Mouse (Mus musculus): ENCODE data around the gene H2-D1. TPM values are rescaled to one million over a fixed set of nuclear protein-coding genes. Genes with fewer than 3 reads are reported as not detected.
"Not testable (repeated sequence)": the region's sequence is repeated elsewhere in the genome, so short reads cannot be mapped to it uniquely, and the experiment has no call there.

The H2-D1 gene
- polyA plus RNA-seq, 1 experiment from 2014 or later = 21.5 TPM

DNA sequence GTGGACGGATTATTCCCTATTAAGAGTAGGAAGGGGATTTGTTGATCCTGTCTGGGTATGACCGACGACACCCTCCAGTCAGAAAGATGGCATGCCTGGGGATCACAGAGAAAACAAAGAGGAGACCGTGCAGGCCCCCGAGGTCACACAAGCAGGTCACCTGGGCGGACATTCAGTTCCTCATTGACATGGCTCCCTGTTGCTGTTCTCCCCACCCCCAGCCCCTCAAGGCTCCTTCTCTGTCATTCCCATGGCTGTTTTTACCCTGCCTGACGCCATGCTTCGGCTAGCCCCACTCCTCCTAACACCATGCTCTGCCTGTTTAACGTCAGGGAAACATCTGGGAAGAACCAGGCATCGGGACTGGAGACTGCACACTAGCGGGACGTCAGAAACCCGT, 879 bp upstream of the H2-D1 start:
- Histone ChIP-seq H3K4me1 (no peaks in the 10 kb centered on the region; the same call in 1 of the 2 replicates), H3K9ac (no peak overlapping the region), H3K4me2 (replicated peaks) (no peak overlapping the region), H3K36me3 (no peaks in the 10 kb centered on the region), H3K27ac (no peak overlapping the region), H3K9me3 (no peaks in the 10 kb centered on the region), H3K4me3 (no peak overlapping the region), H3K27me3 (peaks cover 50% of the 10 kb centered on the region)
- WGBS = 69% methylated on average over 13 of the region's 13 CpGs
- no peak for ATAC-seq (ENCODE audit: insufficient number of reproducible peaks, insufficient read depth, low FRiP score, low TSS enrichment)

DNA sequence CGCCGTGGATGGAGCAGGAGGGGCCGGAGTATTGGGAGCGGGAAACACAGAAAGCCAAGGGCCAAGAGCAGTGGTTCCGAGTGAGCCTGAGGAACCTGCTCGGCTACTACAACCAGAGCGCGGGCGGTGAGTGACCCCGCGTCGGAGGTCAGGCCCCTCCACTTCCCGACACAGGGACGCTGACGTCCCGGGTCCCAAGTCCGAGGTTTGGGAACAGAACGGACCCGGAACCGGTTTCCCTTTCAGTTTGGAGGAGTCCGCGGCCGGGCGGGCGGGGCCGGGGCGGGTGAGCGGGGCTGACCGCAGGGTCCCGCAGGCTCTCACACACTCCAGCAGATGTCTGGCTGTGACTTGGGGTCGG, 973 bp downstream of the H2-D1 start:
- H3K36me3 ChIP-seq = no peaks in the 10 kb centered on the region
- no peaks in the 10 kb centered on the region for H3K9me3 ChIP-seq
- ATAC-seq (ENCODE audit: insufficient number of reproducible peaks, insufficient read depth, low FRiP score, low TSS enrichment) = 0 out of 2 replicates have a peak, but pooled peaks have one; percentile 32
- peaks cover 50% of the 10 kb centered on the region for H3K27me3 ChIP-seq
- no peaks in the 10 kb centered on the region; the same call in 1 of the 2 replicates for H3K4me1 ChIP-seq
- 1% methylated on average over 31 of the region's 31 CpGs for WGBS
- peak overlapping the region; percentile 61 for H3K4me3 ChIP-seq
- peak overlapping the region; percentile 99 for H3K4me2 ChIP-seq (replicated peaks)
- H3K27ac ChIP-seq = no peak overlapping the region
- H3K9ac ChIP-seq = peak overlapping the region; percentile 59

DNA sequence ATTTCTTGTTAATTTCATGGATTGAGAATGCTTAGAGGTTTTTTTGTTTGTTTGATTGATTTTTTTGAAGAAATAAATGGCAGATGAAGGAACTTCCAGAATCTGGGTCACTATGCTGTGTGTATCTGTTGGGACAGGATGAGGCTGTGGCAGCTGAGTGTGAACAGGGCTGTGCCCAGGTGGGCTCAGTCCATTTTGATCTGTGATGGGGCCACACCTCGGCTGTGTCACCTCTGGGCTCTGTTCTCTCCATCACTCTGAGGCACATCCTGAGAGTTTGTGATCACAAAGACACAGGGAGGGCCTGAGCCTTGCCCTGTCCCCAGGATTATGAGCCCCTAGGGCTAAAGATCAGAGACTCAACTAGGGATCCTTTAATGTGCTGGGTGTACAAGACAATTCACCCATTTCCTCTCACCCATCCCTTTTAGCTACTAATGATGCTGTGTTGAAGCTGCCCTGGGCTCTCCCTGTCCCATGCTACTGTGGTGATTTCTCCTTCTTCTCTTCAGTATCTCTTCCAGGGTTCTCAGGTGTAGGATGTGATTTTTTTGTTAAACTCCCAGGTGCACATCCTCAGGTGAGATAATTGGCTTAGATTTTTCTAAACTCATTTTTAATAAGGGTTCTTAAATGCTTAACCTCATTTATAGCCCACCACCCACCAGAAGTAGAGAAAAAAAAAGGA, 5.0 kb downstream of the H2-D1 start:
- no peak overlapping the region for H3K9ac ChIP-seq
- no peak for ATAC-seq (ENCODE audit: insufficient number of reproducible peaks, insufficient read depth, low FRiP score, low TSS enrichment)
- H3K36me3 ChIP-seq = no peaks in the 10 kb centered on the region
- H3K4me1 ChIP-seq = no peaks in the 10 kb centered on the region; the same call in 1 of the 2 replicates
- H3K27ac ChIP-seq = no peak overlapping the region
- WGBS = 55% methylated on average over 1 of the region's 1 CpGs
- no peaks in the 10 kb centered on the region for H3K9me3 ChIP-seq
- H3K4me3 ChIP-seq = no peak overlapping the region
- H3K27me3 ChIP-seq = peaks cover 30% of the 10 kb centered on the region
- H3K4me2 ChIP-seq (replicated peaks) = no peak overlapping the region

DNA sequence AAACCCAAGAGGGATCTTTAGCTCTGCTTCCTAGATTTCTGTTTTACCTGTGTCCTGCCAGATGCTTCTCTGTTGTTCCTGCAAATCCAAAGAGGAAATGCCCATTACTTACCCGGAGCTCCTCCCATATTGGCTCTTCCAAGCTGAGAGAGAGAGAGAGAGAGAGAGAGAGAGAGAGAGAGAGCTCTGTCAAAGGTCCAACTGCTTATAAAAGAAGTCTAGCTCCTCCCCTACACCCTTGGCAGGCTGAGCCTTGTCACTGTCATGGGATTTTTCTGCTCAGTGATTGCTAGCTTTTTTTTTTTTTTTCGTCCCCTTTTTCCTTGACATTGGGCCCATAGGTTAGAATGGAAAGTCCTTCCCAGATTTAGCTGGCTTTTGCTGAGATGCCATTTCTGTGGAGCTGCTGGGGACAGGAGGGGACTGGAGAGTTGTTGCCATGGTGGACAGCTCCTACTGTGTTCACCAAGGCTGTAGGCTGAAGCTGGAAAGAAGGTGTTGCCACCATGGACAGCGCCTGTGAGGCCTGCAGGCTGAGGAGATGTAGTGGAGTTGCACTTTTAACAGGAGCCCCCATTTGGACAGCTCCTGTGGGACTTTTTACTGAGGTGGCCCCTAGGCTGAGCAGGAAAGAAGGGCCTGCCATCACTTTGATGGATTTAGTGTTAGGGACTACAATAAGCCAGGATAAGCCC, 7.3 kb downstream of the H2-D1 start:
- no peak for ATAC-seq (ENCODE audit: insufficient number of reproducible peaks, insufficient read depth, low FRiP score, low TSS enrichment)
- H3K9me3 ChIP-seq = no peaks in the 10 kb centered on the region
- peaks cover 9% of the 10 kb centered on the region; the same call in 1 of the 2 replicates for H3K27me3 ChIP-seq
- H3K4me1 ChIP-seq = no peaks in the 10 kb centered on the region
- WGBS = 30% methylated on average over 3 of the region's 3 CpGs
- H3K27ac ChIP-seq = no peak overlapping the region
- H3K9ac ChIP-seq = no peak overlapping the region
- no peaks in the 10 kb centered on the region for H3K36me3 ChIP-seq
- no peak overlapping the region for H3K4me2 ChIP-seq (replicated peaks)
- H3K4me3 ChIP-seq = no peak overlapping the region

DNA sequence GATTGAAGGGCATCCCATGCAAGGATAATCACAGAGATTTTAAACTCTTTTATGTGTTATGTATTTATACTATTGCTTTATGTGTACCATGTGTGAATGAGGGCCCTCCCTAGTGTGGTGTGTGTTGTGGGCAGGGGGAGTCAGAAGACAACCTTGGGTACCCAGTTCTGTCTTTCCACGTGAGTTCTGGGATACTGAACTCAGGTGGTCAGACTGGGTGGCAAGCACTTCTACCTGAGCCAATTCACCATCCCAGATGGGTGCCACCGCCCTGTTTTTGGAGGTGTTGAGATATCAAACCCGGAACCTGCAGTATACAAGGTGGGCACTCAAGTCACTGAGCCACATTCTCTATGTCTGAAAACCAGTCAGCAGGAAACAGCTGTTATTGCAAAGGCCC, 9.7 kb downstream of the H2-D1 start:
- ATAC-seq (ENCODE audit: insufficient number of reproducible peaks, insufficient read depth, low FRiP score, low TSS enrichment) = no peak
- no peak overlapping the region for H3K27ac ChIP-seq
- H3K4me1 ChIP-seq = no peaks in the 10 kb centered on the region
- no peak overlapping the region for H3K9ac ChIP-seq
- no peak overlapping the region for H3K4me3 ChIP-seq
- no peaks in the 10 kb centered on the region for H3K36me3 ChIP-seq
- WGBS = 76% methylated on average over 3 of the region's 3 CpGs
- H3K4me2 ChIP-seq (replicated peaks) = no peak overlapping the region
- H3K9me3 ChIP-seq = no peaks in the 10 kb centered on the region
- peaks cover 17% of the 10 kb centered on the region for H3K27me3 ChIP-seq

DNA sequence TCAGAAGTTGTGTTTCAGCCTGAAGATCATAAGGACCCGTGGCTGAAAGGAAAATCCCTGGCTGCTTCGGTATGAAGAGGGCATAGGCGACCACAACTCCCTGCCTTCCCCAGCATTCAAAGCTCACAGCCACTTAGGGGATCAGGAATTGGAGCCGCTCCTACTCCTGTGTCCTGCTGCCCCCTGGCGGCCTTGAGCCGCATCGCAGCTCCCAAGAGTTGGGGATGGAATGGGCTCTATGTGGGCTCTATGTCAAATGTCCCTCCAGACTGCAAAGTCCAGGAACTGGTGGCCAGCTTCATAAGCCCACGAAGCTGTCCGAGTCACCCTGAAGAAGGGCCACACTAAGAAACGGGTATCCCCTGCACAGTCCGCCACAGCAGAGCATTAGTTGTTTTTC, 12.2 kb downstream of the H2-D1 start:
- no peak overlapping the region for H3K4me2 ChIP-seq (replicated peaks)
- H3K9me3 ChIP-seq = no peaks in the 10 kb centered on the region
- H3K36me3 ChIP-seq = no peaks in the 10 kb centered on the region
- H3K27ac ChIP-seq = no peak overlapping the region
- H3K27me3 ChIP-seq = peaks cover 17% of the 10 kb centered on the region
- H3K4me1 ChIP-seq = no peaks in the 10 kb centered on the region
- H3K9ac ChIP-seq = no peak overlapping the region
- no peak overlapping the region for H3K4me3 ChIP-seq
- ATAC-seq (ENCODE audit: insufficient number of reproducible peaks, insufficient read depth, low FRiP score, low TSS enrichment) = no peak
- WGBS = 5% methylated on average over 11 of the region's 11 CpGs

DNA sequence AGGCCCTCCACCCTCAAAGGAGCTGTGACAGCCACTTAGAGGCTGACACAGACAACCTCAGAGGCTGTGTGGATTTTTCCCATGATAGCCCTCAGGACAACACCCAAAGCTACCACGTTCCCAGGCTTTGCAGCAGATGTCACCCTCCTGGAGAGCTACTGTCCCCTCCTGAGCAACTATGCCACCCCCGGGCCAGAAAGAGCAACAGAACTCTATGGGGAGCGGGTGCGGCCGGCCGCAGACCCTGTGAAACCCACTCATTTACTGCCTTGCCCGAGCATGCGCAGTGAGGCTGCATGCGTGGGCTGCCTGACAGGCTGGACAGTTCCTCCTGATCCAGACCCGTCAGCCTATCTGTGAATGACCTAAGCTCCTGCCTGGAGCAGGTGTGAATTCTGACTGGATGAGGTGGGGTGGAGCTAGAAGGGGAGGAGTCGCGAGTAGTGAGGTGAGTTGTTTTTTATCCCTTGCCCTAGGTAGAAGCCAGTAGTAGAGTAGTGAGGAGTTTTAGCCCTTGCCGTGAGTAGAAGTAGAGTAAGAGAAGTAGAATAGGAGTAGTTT, 13.9 kb downstream of the H2-D1 start:
- no peaks in the 10 kb centered on the region for H3K4me1 ChIP-seq
- no peak overlapping the region for H3K4me2 ChIP-seq (replicated peaks)
- no peak for ATAC-seq (ENCODE audit: insufficient number of reproducible peaks, insufficient read depth, low FRiP score, low TSS enrichment)
- no peak overlapping the region for H3K4me3 ChIP-seq
- 26% methylated on average over 13 of the region's 13 CpGs for WGBS
- peaks cover 17% of the 10 kb centered on the region for H3K27me3 ChIP-seq
- H3K9me3 ChIP-seq = no peaks in the 10 kb centered on the region
- H3K36me3 ChIP-seq = no peaks in the 10 kb centered on the region
- H3K27ac ChIP-seq = no peak overlapping the region
- no peak overlapping the region for H3K9ac ChIP-seq

DNA sequence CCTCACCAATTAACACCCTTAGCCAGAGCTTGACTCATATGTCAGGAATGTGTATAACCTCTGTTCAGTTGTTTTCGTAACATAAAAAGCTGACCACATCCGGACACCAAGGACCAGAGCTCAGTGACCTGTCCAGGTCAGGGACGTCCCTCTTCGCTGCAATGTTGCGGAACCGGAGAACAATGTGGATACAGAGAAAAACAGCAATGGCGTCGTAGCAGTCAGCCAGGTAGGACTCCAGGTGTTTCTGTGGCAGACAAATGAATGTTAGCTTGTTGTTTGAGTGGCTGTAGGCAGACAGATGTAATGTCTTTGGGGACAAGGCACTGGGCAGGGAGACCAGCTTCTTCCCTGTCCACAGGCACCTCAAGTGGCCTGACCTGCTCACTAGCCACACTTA, 15.5 kb downstream of the H2-D1 start:
- 81% methylated on average over 8 of the region's 8 CpGs for WGBS
- Histone ChIP-seq H3K9me3 (no peaks in the 10 kb centered on the region), H3K27ac (no peak overlapping the region), H3K4me3 (no peak overlapping the region), H3K9ac (no peak overlapping the region), H3K36me3 (no peaks in the 10 kb centered on the region), H3K4me2 (replicated peaks) (no peak overlapping the region), H3K27me3 (peaks cover 17% of the 10 kb centered on the region), H3K4me1 (no peaks in the 10 kb centered on the region)
- ATAC-seq (ENCODE audit: insufficient number of reproducible peaks, insufficient read depth, low FRiP score, low TSS enrichment) = no peak

DNA sequence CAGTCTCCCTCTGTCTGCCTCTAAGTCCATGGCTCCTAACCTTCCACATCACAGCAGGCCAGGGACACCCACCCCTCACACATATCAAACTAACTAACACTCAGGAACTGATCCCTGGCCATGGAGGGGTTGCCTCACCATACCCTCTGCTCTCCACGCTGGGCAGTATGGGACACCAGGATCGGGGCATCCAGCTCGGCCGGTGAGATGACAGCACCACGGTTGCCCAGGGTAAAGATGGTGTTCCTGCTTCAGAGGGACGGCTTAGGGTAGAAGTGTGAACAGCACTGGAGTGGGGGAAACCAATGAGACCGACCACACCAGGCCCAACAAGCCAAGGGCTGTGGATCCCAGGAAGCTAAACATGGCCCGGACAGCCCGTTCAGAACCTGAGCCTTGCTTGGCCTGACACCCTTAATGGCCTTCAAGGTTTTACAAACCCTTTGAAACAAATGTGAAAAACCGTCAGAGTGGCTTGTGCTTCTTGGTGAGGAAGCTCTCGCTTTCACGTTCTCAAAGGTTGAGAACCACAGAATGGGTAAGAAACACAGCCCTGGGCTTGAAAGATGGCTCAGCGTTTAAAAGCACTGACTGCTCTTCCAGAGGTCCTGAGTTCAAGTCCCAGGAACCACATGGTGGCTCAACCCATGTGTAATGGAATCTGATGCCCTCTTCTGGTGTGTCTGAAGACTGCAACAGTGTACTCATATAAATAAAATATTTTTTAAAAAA, 16.6 kb downstream of the H2-D1 start:
- Histone ChIP-seq H3K27me3 (peaks cover 17% of the 10 kb centered on the region), H3K4me2 (replicated peaks) (no peak overlapping the region), H3K27ac (no peak overlapping the region), H3K4me1 (no peaks in the 10 kb centered on the region), H3K4me3 (no peak overlapping the region), H3K9ac (no peak overlapping the region), H3K9me3 (no peaks in the 10 kb centered on the region), H3K36me3 (no peaks in the 10 kb centered on the region)
- ATAC-seq (ENCODE audit: insufficient number of reproducible peaks, insufficient read depth, low FRiP score, low TSS enrichment) = no peak
- WGBS = 84% methylated on average over 13 of the region's 13 CpGs

DNA sequence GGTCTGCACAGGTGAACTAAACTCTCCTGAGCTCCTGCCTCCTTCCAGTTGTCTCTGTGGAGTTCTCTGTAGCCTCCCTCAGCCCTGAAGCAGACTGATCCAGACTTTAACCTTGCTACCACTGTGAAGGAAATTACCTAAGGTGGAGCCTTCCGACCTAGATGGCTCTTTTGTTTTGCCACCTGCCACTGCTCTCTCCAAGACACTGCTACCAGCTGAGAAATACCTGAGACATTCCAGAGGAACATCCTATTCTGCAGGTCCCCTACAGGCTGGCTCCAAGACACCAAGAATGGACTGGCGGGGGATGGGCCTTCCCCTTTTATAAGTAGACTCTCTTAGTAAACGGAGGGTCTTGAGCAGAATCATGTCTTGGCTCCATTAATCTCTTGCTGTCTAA, 17.7 kb downstream of the H2-D1 start:
- 78% methylated on average over 3 of the region's 3 CpGs for WGBS
- Histone ChIP-seq H3K4me1 (no peaks in the 10 kb centered on the region), H3K9me3 (no peaks in the 10 kb centered on the region), H3K27ac (no peak overlapping the region), H3K27me3 (peaks cover 15% of the 10 kb centered on the region), H3K4me2 (replicated peaks) (no peak overlapping the region), H3K4me3 (no peak overlapping the region), H3K36me3 (no peaks in the 10 kb centered on the region), H3K9ac (no peak overlapping the region)
- ATAC-seq (ENCODE audit: insufficient number of reproducible peaks, insufficient read depth, low FRiP score, low TSS enrichment) = no peak

DNA sequence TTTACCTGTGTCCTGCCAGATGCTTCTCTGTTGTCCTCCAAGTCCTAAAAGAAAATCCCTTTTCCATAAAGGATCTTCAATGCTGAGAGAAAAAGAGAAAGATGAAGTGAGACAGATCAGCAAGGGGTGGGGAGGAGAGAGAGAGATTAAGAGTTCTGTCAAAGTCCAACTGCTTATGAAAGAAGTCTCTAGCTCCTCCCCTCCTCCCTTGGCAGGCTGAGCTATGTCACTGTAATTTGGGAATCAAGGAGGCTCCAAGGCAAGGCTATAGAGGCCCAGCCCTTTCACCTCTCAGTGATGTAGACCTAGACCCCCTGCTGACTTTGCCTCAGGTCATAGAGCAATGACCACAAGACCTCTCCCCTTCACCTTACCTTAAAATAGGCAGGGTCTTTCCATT, 22.9 kb downstream of the H2-D1 start:
- ATAC-seq (ENCODE audit: insufficient number of reproducible peaks, insufficient read depth, low FRiP score, low TSS enrichment) = no peak
- Histone ChIP-seq H3K9me3 (no peaks in the 10 kb centered on the region), H3K27me3 (no peaks in the 10 kb centered on the region), H3K4me1 (no peaks in the 10 kb centered on the region), H3K4me2 (replicated peaks) (no peak overlapping the region), H3K9ac (no peak overlapping the region), H3K36me3 (no peaks in the 10 kb centered on the region), H3K4me3 (no peak overlapping the region), H3K27ac (no peak overlapping the region)

DNA sequence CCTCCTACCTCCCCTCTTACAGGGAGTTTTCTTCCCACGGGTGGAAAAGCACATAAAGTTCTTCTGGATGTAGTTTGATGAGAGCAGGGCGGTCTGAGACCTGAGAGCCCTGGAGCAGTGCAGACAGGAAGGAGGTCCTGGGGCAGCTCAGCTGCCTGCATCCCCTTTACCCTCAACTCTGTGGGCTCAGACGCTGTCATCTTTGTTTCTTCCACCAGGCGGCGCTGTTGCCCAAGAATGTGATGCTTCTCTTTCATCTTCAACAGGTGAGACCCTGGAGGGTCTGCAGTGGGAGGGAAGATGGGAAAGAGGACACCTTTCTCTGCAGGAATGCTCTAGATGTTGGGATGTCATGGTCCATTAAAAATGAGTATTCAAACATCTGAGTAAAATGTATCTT, 33.3 kb downstream of the H2-D1 start:
- not testable (repeated sequence) for H3K27me3 ChIP-seq; H3K4me1 ChIP-seq; H3K4me2 ChIP-seq (replicated peaks); H3K27ac ChIP-seq; ATAC-seq (ENCODE audit: insufficient number of reproducible peaks, insufficient read depth, low FRiP score, low TSS enrichment); H3K9me3 ChIP-seq; H3K4me3 ChIP-seq; H3K36me3 ChIP-seq; H3K9ac ChIP-seq
- WGBS = 5% methylated on average over 5 of the region's 5 CpGs
